Mouse (Mus musculus): Measurements from ENCODE around the gene Poldip2. TPM values are rescaled to one million over a fixed set of nuclear protein-coding genes. Genes with fewer than 3 reads are reported as not detected.

The Poldip2 gene
- 184 and 186 TPM in 2 replicates for polyA plus RNA-seq (2016; fragmentation: Nextera tagmentation; extraction: Ambion mirVana)

GRCm38 (mm10) chr11:78512025-78512957 is at the start of gene Poldip2, which contains the start of gene Tmem199:
Gene Poldip2 (plus strand): TSS chr11:78512193.
Gene Tmem199 (minus strand): TSS chr11:78512172.
- Histone ChIP-seq H3K4me2 (replicated peaks) (peak within 1 kb of the TSS; percentile 90), H3K9ac (peak within 1 kb of the TSS; percentile 92), H3K4me1 (peaks cover 21% of the 10 kb centered on the region), H3K9me3 (no peaks in the 10 kb centered on the region), H3K27me3 (replicated peaks) (no peaks in the 10 kb centered on the region), H3K27ac (peak within 1 kb of the TSS; percentile 59; the same call in 1 of the 2 replicates), H3K36me3 (peaks cover 42% of the 10 kb centered on the region), H3K4me3 (peak within 1 kb of the TSS; percentile 89)
- WGBS: 2% methylated on average over 65 of the region's 67 CpGs
- ATAC-seq (ENCODE audit: low FRiP score, low read depth): peak; percentile 95

DNA sequence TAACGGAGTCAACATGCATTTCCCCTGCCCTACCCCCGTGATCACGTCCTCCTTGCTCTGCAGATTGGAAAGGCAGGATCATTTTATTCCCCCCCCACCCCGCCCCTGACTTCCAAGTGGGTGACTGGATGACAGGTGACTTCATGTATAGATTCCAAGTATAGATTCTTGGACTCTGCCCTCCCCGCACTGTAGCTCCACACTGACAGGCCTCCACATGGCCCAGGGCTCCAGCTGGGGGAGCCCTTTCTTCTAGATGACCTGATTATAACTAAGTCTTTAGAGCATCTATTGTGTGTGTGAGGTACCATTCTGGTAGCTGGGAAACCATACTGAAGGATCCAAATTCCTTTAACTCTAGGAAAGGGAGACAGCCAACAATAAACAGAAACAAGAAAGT is 49.3 kb upstream of the Poldip2 start:
- H3K36me3 ChIP-seq: no peaks in the 10 kb centered on the region
- H3K4me3 ChIP-seq: no peak overlapping the region
- no peak overlapping the region for H3K4me2 ChIP-seq (replicated peaks)
- no peak overlapping the region for H3K9ac ChIP-seq
- H3K27me3 ChIP-seq (replicated peaks): no peaks in the 10 kb centered on the region
- ATAC-seq (ENCODE audit: low FRiP score, low read depth): no peak
- H3K27ac ChIP-seq: no peak overlapping the region
- 89% methylated on average over 5 of the region's 5 CpGs for WGBS
- H3K4me1 ChIP-seq: peaks cover 11% of the 10 kb centered on the region
- H3K9me3 ChIP-seq: 0 out of 2 replicates have a peak, but pooled peaks cover 3% of the 10 kb centered on the region

DNA sequence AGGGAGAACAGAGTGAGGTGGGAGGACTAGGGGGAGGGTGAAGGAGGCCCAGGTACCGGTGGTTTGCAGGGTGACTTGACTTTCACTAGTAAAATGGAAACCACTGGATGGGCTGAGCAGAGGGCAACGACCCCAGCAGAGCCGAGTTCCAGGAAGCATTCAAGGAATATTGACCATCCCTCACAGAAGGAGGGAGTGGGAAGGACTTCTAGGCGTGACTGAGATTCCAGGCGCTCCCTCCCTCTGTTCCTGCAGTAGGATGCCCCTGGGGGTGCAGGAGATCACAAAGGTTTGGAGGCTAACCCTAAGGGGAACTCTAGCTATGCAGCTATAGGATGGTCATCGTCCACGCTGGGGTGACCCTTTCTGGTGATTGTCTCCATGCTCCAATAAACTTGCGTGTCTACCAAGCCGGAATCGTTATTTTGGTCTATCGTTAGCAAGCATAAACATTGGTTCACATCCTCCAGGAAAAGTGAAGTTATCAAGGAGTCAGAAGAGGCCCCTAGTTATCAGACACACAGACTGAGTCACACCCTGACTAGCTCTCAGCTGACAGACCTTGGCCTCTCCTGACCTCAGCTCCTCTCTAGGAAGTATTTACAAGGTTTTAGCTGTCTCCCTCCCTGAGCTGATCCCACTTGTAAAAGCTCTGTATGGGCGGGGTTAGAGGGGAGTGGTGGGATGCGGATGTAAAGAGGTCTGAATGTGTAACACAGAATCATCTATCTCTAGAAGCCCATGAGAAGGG is 48.5 kb upstream of the Poldip2 start:
- Histone ChIP-seq H3K36me3 (no peaks in the 10 kb centered on the region), H3K9ac (no peak overlapping the region), H3K9me3 (0 out of 2 replicates have a peak, but pooled peaks cover 3% of the 10 kb centered on the region), H3K4me2 (replicated peaks) (no peak overlapping the region), H3K4me3 (no peak overlapping the region), H3K4me1 (peaks cover 11% of the 10 kb centered on the region), H3K27ac (no peak overlapping the region), H3K27me3 (replicated peaks) (no peaks in the 10 kb centered on the region)
- 69% methylated on average over 13 of the region's 13 CpGs for WGBS
- no peak for ATAC-seq (ENCODE audit: low FRiP score, low read depth)

DNA sequence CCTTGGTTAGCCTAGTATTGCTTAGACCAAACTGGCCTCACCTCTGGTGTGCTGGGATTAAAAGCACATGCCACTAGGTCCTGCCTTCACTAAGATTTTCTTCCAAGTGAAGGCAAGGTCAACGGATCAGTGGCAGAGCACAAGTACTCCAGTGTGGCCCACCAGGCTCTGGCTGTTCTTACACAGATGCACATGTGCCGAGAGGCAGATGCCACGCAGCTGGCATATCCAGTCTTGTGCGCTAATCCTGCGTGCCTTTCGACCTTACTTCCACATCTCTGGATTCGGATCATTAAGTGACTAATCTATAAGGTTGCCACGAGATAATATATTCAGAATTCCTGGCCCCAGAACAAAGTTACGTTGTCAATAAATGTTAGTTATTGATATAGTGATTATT is 46.9 kb upstream of the Poldip2 start:
- H3K9ac ChIP-seq: peak overlapping the region; percentile 69; the same call in 1 of the 2 replicates

GRCm38 (mm10) chr11:78465568-78466180 is 46.3 kb upstream of the Poldip2 start, which contains the start of gene Slc46a1:
Gene Slc46a1 (plus strand): TSS chr11:78465697.
- Histone ChIP-seq H3K36me3 (no peaks in the 10 kb centered on the region), H3K27ac (peak within 1 kb of the TSS; percentile 54; the same call in 1 of the 2 replicates), H3K9ac (peak within 1 kb of the TSS; percentile 69), H3K27me3 (replicated peaks) (no peaks in the 10 kb centered on the region), H3K4me2 (replicated peaks) (peak within 1 kb of the TSS; percentile 79), H3K4me1 (peaks cover 11% of the 10 kb centered on the region), H3K4me3 (peak within 1 kb of the TSS; percentile 71), H3K9me3 (0 out of 2 replicates have a peak, but pooled peaks cover 3% of the 10 kb centered on the region)
- peak; percentile 94 for ATAC-seq (ENCODE audit: low FRiP score, low read depth)
- WGBS: under 1% methylated on average over 41 of the region's 41 CpGs

More for the DNA sequence above, 46.9 kb upstream of the Poldip2 start:
- H3K4me1 ChIP-seq: peaks cover 11% of the 10 kb centered on the region
- H3K9me3 ChIP-seq: 0 out of 2 replicates have a peak, but pooled peaks cover 3% of the 10 kb centered on the region
- H3K27ac ChIP-seq: no peak overlapping the region
- peak overlapping the region; percentile 79 for H3K4me2 ChIP-seq (replicated peaks)
- H3K36me3 ChIP-seq: no peaks in the 10 kb centered on the region
- 40% methylated on average over 9 of the region's 9 CpGs for WGBS
- peak overlapping the region; percentile 71 for H3K4me3 ChIP-seq
- no peak for ATAC-seq (ENCODE audit: low FRiP score, low read depth)
- H3K27me3 ChIP-seq (replicated peaks): no peaks in the 10 kb centered on the region

- Histone ChIP-seq H3K4me1 (peaks cover 11% of the 10 kb centered on the region), H3K27ac (no peak overlapping the region), H3K27me3 (replicated peaks) (no peaks in the 10 kb centered on the region), H3K9ac (peak overlapping the region; percentile 69), H3K36me3 (peaks cover 1% of the 10 kb centered on the region; the same call in 1 of the 2 replicates), H3K9me3 (0 out of 2 replicates have a peak, but pooled peaks cover 3% of the 10 kb centered on the region), H3K4me3 (peak overlapping the region; percentile 71), H3K4me2 (replicated peaks) (peak overlapping the region; percentile 79)
- ATAC-seq (ENCODE audit: low FRiP score, low read depth): 0 out of 2 replicates have a peak, but pooled peaks have one; percentile 34
- WGBS: 61% methylated on average over 23 of the region's 23 CpGs
Measured at GRCm38 (mm10) chr11:78466242-78466912, 45.6 kb upstream of the Poldip2 start.

DNA sequence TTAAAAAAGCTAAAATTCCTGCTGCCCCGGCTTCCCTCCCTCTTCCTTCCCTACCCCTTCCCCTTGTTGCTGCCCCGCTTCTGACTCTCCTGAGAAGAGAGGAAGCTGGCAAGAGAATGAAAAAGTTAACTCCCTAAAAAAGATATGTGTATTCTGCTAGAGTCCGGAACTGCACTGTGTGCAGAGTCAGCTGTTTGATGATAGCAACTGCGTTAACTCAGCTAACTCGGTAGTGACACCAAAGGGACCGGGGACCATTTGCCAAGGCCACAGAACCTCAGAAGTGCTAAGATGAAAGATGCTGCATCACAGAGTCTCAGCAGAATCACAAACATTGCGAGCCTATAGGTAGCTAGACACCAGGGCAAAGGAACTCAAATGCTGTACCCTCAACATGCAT is 44.5 kb upstream of the Poldip2 start:
- no peak overlapping the region for H3K4me2 ChIP-seq (replicated peaks)
- H3K36me3 ChIP-seq: peaks cover 11% of the 10 kb centered on the region; the same call in 1 of the 2 replicates
- WGBS: 87% methylated on average over 7 of the region's 7 CpGs
- peaks cover 11% of the 10 kb centered on the region for H3K4me1 ChIP-seq
- H3K27me3 ChIP-seq (replicated peaks): no peaks in the 10 kb centered on the region
- H3K9ac ChIP-seq: no peak overlapping the region
- no peak overlapping the region for H3K4me3 ChIP-seq
- ATAC-seq (ENCODE audit: low FRiP score, low read depth): no peak
- H3K27ac ChIP-seq: no peak overlapping the region
- no peaks in the 10 kb centered on the region for H3K9me3 ChIP-seq

- no peak overlapping the region for H3K4me2 ChIP-seq (replicated peaks)
- peaks cover 11% of the 10 kb centered on the region for H3K4me1 ChIP-seq
- ATAC-seq (ENCODE audit: low FRiP score, low read depth): no peak
- no peaks in the 10 kb centered on the region for H3K27me3 ChIP-seq (replicated peaks)
- 68% methylated on average over 3 of the region's 3 CpGs for WGBS
- no peaks in the 10 kb centered on the region for H3K9me3 ChIP-seq
- no peak overlapping the region for H3K27ac ChIP-seq
- H3K4me3 ChIP-seq: no peak overlapping the region
- H3K9ac ChIP-seq: no peak overlapping the region
- peaks cover 12% of the 10 kb centered on the region; the same call in 1 of the 2 replicates for H3K36me3 ChIP-seq
Measured at GRCm38 (mm10) chr11:78467932-78468331, 44.1 kb upstream of the Poldip2 start.

DNA sequence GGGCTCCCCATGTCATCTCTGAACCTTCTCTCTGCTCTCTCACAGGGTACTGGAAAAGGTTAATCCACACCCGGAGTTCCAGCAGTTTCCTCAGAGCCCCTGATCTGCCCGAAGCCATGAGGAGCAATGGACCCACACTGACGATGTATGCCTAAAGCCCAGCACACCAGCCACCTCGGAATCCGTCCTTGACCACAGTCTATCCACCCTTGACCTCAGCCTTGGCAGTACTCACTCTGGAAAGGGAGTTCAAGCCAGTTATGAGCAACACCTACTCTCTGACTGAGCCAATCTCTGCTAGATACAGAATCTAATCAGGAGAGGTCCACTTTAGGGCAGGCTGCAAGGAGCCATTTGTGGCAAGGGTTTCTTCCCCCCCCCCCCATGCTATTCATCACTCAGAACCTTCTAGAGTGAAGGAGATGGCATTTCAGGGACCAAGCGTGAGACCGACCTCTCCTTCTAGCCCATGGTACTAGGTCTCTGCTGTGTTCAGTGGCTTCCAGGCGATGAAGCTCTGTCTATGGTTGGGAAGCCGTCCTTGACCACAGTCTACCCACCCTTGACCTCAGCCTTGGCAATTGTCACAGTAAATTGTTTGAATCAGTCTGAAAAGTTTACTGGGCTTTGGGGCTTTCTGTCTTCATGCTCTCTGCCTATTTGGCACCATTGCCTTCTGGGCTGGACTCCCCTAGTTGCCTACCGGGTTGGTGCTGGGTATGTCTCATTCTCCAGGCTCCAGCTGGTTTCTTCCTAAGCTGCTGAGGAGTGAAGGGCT is 40.5 kb upstream of the Poldip2 start:
- ATAC-seq (ENCODE audit: low FRiP score, low read depth): no peak
- H3K4me2 ChIP-seq (replicated peaks): no peak overlapping the region
- H3K27ac ChIP-seq: no peak overlapping the region
- H3K4me1 ChIP-seq: peaks cover 1% of the 10 kb centered on the region
- no peak overlapping the region for H3K9ac ChIP-seq
- 91% methylated on average over 10 of the region's 10 CpGs for WGBS
- peaks cover 30% of the 10 kb centered on the region; the same call in 1 of the 2 replicates for H3K36me3 ChIP-seq
- H3K27me3 ChIP-seq (replicated peaks): no peaks in the 10 kb centered on the region
- H3K4me3 ChIP-seq: no peak overlapping the region
- no peaks in the 10 kb centered on the region for H3K9me3 ChIP-seq

- Histone ChIP-seq H3K9ac (no peak overlapping the region), H3K27ac (no peak overlapping the region), H3K9me3 (no peaks in the 10 kb centered on the region), H3K4me3 (no peak overlapping the region), H3K4me2 (replicated peaks) (no peak overlapping the region), H3K27me3 (replicated peaks) (no peaks in the 10 kb centered on the region), H3K36me3 (peaks cover 38% of the 10 kb centered on the region; the same call in 1 of the 2 replicates), H3K4me1 (no peaks in the 10 kb centered on the region)
- ATAC-seq (ENCODE audit: low FRiP score, low read depth): no peak
- WGBS: 81% methylated on average over 3 of the region's 3 CpGs
Measured at GRCm38 (mm10) chr11:78475289-78475688, 36.7 kb upstream of the Poldip2 start.
